Mouse (Mus musculus) central nervous system, embryonic 18 days (tissue): ENCODE data around the gene Mmp3. TPM values are rescaled to one million over a fixed set of nuclear protein-coding genes. Genes with fewer than 3 reads are reported as not detected.

Source experiments
- polyA plus RNA-seq: library from polyadenylated mRNA; depleted of rRNA; stranded (reverse); fragments of >200 nt; gene quantifications from 2 replicates; pipeline ENCODE4 v1.2.3, GENCODE M21; 2012; rRNA removed

Mmp3 gene
- not detected in 2 replicates for polyA plus RNA-seq

GRCm38 (mm10) chr9:7445522-7445921 is at the start of gene Mmp3:
TSS of gene Mmp3 (plus strand) at chr9:7445822.

DNA sequence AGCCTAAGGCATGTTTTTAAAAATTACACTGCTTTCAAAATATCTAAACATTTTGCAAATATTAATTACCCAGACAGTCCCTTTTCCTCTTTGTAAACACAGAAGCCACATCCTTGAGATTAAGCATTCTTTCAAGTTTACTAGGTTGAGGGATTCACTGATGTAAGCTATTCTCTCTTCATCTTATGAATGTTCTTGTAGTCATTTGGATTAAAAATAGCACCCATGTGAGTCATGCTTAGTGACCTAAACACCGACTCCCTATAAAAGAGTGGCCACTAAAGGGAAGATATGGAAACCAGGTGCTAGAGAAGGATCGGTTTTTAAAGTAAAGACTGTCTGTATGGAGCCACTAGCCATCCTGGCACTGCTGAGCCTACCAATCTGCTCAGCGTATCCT is 56.4 kb downstream of the Mmp3 start, which contains the start of gene Mmp10:
Mmp10 (plus strand) TSS at position 302 of the 400 bp plus-strand sequence.

Other genes starting within 250 kb of the Mmp3 start
- 0.13 and 6.9 TPM in 2 replicates for gene Mmp13, start 173.3 kb upstream of the Mmp3 start, polyA plus RNA-seq
- gene Mmp12, start 101.4 kb upstream of the Mmp3 start, polyA plus RNA-seq: not detected in 2 replicates
- gene Mmp1b, start 57.8 kb upstream of the Mmp3 start, polyA plus RNA-seq: not detected in 2 replicates
- gene Mmp10, start 56.5 kb downstream of the Mmp3 start, polyA plus RNA-seq: not detected in 2 replicates
- 0.08 and 0.24 TPM in 2 replicates for gene Mmp8, start 112.6 kb downstream of the Mmp3 start, polyA plus RNA-seq
- not detected in 2 replicates for gene Mmp27, start 125.6 kb downstream of the Mmp3 start, polyA plus RNA-seq
- not detected in 2 replicates for gene Mmp20, start 182.4 kb downstream of the Mmp3 start, polyA plus RNA-seq
- 0.14 TPM in 1 of 2 replicates, not detected in the other for gene Mmp7, start 246.3 kb downstream of the Mmp3 start, polyA plus RNA-seq